Mouse (Mus musculus) ES-E14 (cell line): ENCODE results near the gene Phospho1.

ENCODE experiments used
- CHD2 ChIP-seq: IDR thresholded peaks from 2 replicates; pipeline ENCODE4 v1.6.1; 2014; ENCODE audit warnings: mild to moderate bottlenecking, low read depth, low read length, inconsistent platforms
- HCFC1 ChIP-seq: IDR thresholded peaks from 2 replicates; pipeline ENCODE4 v1.6.1; 2012; ENCODE audit warnings: low read length, inconsistent platforms, borderline replicate concordance; ENCODE audit not compliant: insufficient read depth
- MAFK ChIP-seq: IDR thresholded peaks from 2 replicates; pipeline ENCODE4 v1.6.1; 2014; ENCODE audit warnings: mild to moderate bottlenecking, low read depth, low read length, inconsistent platforms; ENCODE audit not compliant: insufficient read depth
- ZC3H11A ChIP-seq: IDR thresholded peaks from 2 replicates; pipeline ENCODE4 v1.6.1; 2012; ENCODE audit warnings: low read depth, mild to moderate bottlenecking, inconsistent platforms, low read length, borderline replicate concordance
- ZNF384 ChIP-seq: IDR thresholded peaks from 2 replicates; pipeline ENCODE4 v1.6.1; 2012; ENCODE audit warnings: low read depth, low read length, inconsistent platforms

DNA sequence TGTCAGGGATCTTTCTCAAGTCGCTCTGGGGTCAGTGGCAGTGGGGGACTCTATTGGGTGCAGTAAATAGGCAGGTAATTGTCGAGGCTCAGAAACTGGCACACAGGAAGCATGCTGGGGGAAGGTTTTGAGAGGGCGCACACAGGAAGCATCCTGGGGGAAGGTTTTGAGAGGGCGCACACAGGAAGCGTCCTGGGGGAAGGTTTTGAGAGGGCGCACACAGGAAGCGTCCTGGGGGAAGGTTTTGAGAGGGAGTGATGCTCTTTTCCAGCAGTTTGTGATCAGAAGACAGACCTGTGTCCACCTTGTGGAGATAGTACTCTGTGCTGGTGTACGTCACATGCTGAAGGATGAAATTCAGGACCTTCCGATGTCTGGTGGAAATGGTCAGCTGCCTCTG lies 51.5 kb downstream of the Phospho1 start:
- TF ChIP-seq HCFC1 = peak; percentile 88
- no peak for TF ChIP-seq ZNF384
- peak; percentile 74; the same call in 1 of the 2 replicates for TF ChIP-seq CHD2
- no peak for TF ChIP-seq ZC3H11A
- no peak for TF ChIP-seq MAFK
